Mouse (Mus musculus) ES-E14 (cell line): ENCODE results near the gene Adora1. TPM values are rescaled to one million over a fixed set of nuclear protein-coding genes. Genes with fewer than 3 reads are reported as not detected.

Experiments used
- DNase-seq: peaks from one replicate; pipeline ENCODE4 v3.0.0-alpha.2; 2013; ENCODE audit warnings: low read depth, low spot score
- H3K27ac ChIP-seq: 2 replicates; pipeline ENCODE4 v1.5.1; 2012; ENCODE audit warnings: low read depth, mild to moderate bottlenecking, low read length, moderate library complexity, mixed read lengths; ENCODE audit not compliant: poor library complexity, insufficient read depth, severe bottlenecking
- H3K36me3 ChIP-seq: 2 replicates; pipeline ENCODE4 v1.6.1; 2012; ENCODE audit warnings: mild to moderate bottlenecking, low read length, moderate library complexity, mixed read lengths; ENCODE audit not compliant: control insufficient read depth, poor library complexity, insufficient read depth, severe bottlenecking
- H3K4me1 ChIP-seq, 2 experiments: fragments of 150-350 bp in 1 of 2; sonication (generic) in 1 of 2; 2 replicates each; pipeline ENCODE4 v1.6.1; 2012; ENCODE audit warnings: low read length in 2 of 2, mild to moderate bottlenecking in 1 of 2, mixed read lengths in 1 of 2; ENCODE audit not compliant: control insufficient read depth in 2 of 2, insufficient read depth in 2 of 2, poor library complexity in 1 of 2
- H3K4me3 ChIP-seq, 2 experiments: fragments of 150-350 bp in 1 of 2; sonication (generic) in 1 of 2; 2 replicates each; pipeline ENCODE4 v1.5.1; 2012; ENCODE audit warnings: low read length in 2 of 2, low read depth in 1 of 2, mild to moderate bottlenecking in 1 of 2, mixed read lengths in 1 of 2; ENCODE audit not compliant: insufficient read depth in 1 of 2, poor library complexity in 1 of 2, severe bottlenecking in 1 of 2
- H3K9ac ChIP-seq: 2 replicates; pipeline ENCODE4 v1.6.1; 2012; ENCODE audit warnings: low read depth, mild to moderate bottlenecking, low read length, mixed read lengths; ENCODE audit not compliant: poor library complexity, insufficient read depth, severe bottlenecking
- H3K9me3 ChIP-seq: fragments of 150-350 bp; sonication (generic); 2 replicates; pipeline ENCODE4 v1.6.1; 2012; ENCODE audit warnings: low read depth, mild to moderate bottlenecking, low read length; ENCODE audit not compliant: control insufficient read depth, insufficient read depth
- CHD2 ChIP-seq: IDR thresholded peaks from 2 replicates; pipeline ENCODE4 v1.6.1; 2014; ENCODE audit warnings: mild to moderate bottlenecking, low read depth, low read length, inconsistent platforms
- HCFC1 ChIP-seq: IDR thresholded peaks from 2 replicates; pipeline ENCODE4 v1.6.1; 2012; ENCODE audit warnings: low read length, inconsistent platforms, borderline replicate concordance; ENCODE audit not compliant: insufficient read depth
- MAFK ChIP-seq: IDR thresholded peaks from 2 replicates; pipeline ENCODE4 v1.6.1; 2014; ENCODE audit warnings: mild to moderate bottlenecking, low read depth, low read length, inconsistent platforms; ENCODE audit not compliant: insufficient read depth
- ZC3H11A ChIP-seq: IDR thresholded peaks from 2 replicates; pipeline ENCODE4 v1.6.1; 2012; ENCODE audit warnings: low read depth, mild to moderate bottlenecking, inconsistent platforms, low read length, borderline replicate concordance
- ZNF384 ChIP-seq: IDR thresholded peaks from 2 replicates; pipeline ENCODE4 v1.6.1; 2012; ENCODE audit warnings: low read depth, low read length, inconsistent platforms
- in situ Hi-C, 2 experiments: fragments of 600-800 bp; cut with MboI; formaldehyde crosslinking; loops; one replicate each; pipeline ENCODE4 v1.15.1; 2025; ENCODE audit warnings: low sequenced_read_pairs in 2 of 2, inconsistent platforms in 1 of 2; ENCODE audit not compliant: unreplicated experiment in 2 of 2
- total RNA-seq: library from RNA; depleted of rRNA; stranded (reverse); fragments of 300-350 nt; gene quantifications from 2 replicates; pipeline ENCODE4 v1.2.3, GENCODE M21; 2012

Gene Adora1
- total RNA-seq, 1 experiment = 0.58 TPM

DNA sequence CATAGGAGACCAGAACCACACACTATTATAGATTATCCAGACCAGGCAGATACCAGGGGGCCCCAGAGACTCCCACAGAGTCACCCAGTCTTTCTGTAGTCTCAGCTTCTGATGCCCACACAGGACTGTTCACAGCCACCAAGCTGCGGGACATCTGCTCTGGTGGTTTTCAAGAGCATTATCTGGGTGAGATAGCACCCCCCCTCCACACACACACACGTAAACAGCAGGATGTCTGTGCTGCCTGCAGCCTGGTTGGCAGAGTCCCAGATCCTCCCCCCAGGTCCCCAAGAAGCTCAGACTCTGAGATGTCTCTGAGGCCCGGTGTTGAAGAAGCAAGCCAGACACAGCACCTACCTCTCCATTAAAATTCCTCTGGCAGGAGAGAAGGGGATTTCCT is 39.7 kb downstream of the Adora1 start:
- no peak overlapping the region for H3K27ac ChIP-seq
- H3K36me3 ChIP-seq = no peaks in the 10 kb centered on the region
- in situ Hi-C loops = no loop called here
- peaks cover 0 to 17% of the 10 kb centered on the region in 2 experiments; a peak in 3 of 4 replicates for H3K4me1 ChIP-seq
- TF ChIP-seq CHD2 (no peak), HCFC1 (no peak), MAFK (no peak), ZNF384 (no peak), ZC3H11A (no peak)
- no peak overlapping the region for H3K4me3 ChIP-seq
- H3K9me3 ChIP-seq = no peaks in the 10 kb centered on the region
- H3K9ac ChIP-seq = no peak overlapping the region
- DNase-seq = no peak

DNA sequence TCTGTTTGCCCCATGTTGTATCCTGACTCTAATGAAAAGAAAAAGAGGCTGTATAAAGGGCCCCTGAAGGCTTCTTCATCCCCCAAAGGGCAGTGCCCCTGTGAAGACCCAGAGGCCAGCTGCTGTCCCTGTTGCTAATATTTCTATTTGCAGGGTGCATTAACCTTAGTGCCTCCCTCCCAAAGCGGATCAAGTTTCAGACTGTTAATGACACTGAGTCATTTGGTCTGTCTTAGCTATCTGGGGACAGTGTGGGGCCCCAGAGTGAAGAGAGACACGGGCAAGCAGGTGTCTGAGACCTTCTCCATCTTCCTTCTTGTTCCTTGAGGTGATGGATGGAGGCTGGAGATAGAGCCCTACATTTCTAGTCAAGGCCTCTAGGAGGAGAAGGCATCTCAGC is 40.1 kb downstream of the Adora1 start:
- no peaks in the 10 kb centered on the region for H3K36me3 ChIP-seq
- no peak for DNase-seq
- in situ Hi-C loops = no loop called here
- no peaks in the 10 kb centered on the region for H3K9me3 ChIP-seq
- no peak overlapping the region for H3K27ac ChIP-seq
- no peak overlapping the region for H3K4me3 ChIP-seq
- no peak overlapping the region for H3K9ac ChIP-seq
- peaks cover 0 to 17% of the 10 kb centered on the region in 2 experiments; a peak in 3 of 4 replicates for H3K4me1 ChIP-seq
- TF ChIP-seq CHD2 (no peak), HCFC1 (no peak), ZC3H11A (no peak), ZNF384 (no peak), MAFK (no peak)

DNA sequence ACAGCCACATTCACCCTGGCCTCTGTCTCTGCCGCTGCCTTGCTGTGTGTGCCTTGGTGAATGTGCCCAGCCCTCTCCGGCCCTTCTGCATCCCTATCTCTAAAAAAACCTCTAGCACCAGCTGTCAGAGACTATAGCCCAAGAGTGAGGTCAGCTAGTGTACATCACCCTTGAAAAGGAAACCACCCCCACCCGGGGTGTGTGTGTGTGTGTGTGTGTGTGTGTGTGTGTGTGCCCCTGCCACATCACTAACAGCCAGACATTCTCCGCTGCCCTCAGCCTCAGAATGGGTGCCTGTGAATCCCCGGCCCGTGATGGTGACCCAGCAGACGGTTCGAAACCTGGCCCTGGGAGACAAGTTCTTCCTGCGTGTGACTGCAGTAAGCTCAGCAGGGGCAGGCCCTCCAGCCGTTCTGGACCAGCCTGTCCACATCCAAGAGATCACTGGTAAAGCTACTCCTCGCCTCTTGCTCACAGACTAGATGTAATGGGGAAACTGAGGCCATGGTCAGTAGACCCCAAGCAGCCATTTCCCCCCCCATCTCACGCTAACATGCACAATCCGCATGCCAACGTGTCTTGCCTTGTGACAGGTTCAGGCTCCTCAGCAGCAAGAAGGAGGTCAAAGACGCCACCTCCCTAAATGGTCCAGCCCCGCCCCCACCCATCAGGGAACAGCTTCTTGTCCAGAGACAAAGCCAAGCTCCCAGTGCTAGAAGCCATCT is 40.8 kb downstream of the Adora1 start:
- Histone ChIP-seq H3K9me3 (no peaks in the 10 kb centered on the region), H3K27ac (no peak overlapping the region), H3K4me1 (peaks cover 0 to 22% of the 10 kb centered on the region in 2 experiments; a peak in 3 of 4 replicates), H3K9ac (no peak overlapping the region), H3K36me3 (no peaks in the 10 kb centered on the region), H3K4me3 (no peak overlapping the region)
- TF ChIP-seq ZNF384 = no peak
- no peak for TF ChIP-seq CHD2
- no peak for TF ChIP-seq MAFK
- no peak for TF ChIP-seq ZC3H11A
- no peak for TF ChIP-seq HCFC1
- no peak for DNase-seq
- in situ Hi-C loops = no loop called here

DNA sequence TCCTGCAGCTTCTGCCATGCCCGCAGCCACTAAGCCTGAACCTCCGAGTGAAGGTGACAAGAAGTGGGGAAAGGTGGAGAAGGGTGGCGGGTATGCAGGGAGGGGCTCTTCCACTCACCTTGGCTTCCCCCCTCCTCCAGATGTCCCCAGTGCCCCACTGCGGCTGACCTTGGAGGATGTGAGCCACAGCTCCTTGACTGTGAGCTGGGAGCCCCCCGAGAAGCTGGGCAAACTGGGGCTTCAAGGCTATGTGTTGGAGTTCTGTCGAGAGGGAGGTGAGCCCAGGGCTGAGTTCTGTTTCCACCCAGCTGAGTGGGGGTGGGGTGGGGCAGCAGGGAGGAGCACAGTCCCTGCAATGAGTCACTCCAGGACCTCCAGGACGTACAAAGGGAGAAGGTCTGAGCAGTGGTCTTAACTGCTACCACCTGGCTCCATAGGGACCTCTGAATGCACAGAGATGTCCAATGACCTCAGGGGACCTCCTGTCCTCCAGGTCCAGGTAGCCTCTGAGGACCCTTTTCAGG is 41.5 kb downstream of the Adora1 start:
- Histone ChIP-seq H3K4me3 (no peak overlapping the region), H3K36me3 (no peaks in the 10 kb centered on the region), H3K9me3 (no peaks in the 10 kb centered on the region), H3K4me1 (peaks cover under 1 to 25% of the 10 kb centered on the region in 2 experiments; a peak in 3 of 4 replicates), H3K9ac (no peak overlapping the region), H3K27ac (no peak overlapping the region)
- in situ Hi-C loops = no loop called here
- TF ChIP-seq ZNF384 (no peak), CHD2 (no peak)
- no peak for DNase-seq
